Mouse (Mus musculus) midbrain, embryonic 10.5 days (tissue): ENCODE data around the gene Gm14124. TPM values are rescaled to one million over a fixed set of nuclear protein-coding genes. Genes with fewer than 3 reads are reported as not detected.

ENCODE experiments used
- DNase-seq: peaks from one replicate; pipeline ENCODE4 v3.0.0-alpha.2; 2017; ENCODE audit warnings: low spot score
- H3K27ac ChIP-seq: fragments of 300-500 bp; sonication (generic); replicated peaks from 2 replicates; pipeline ENCODE4 v1.5.1; 2016; ENCODE audit warnings: mild to moderate bottlenecking
- H3K27me3 ChIP-seq: fragments of 300-500 bp; sonication (generic); 2 replicates; pipeline ENCODE4 v1.6.1; 2016; ENCODE audit warnings: low read depth, mild to moderate bottlenecking; ENCODE audit not compliant: poor library complexity, severe bottlenecking
- H3K36me3 ChIP-seq: fragments of 300-500 bp; sonication (generic); 2 replicates; pipeline ENCODE4 v1.6.1; 2016; ENCODE audit warnings: mild to moderate bottlenecking, moderate library complexity
- H3K4me1 ChIP-seq: fragments of 300-500 bp; sonication (generic); 2 replicates; pipeline ENCODE4 v1.6.1; 2016
- H3K4me3 ChIP-seq: fragments of 300-500 bp; sonication (generic); 2 replicates; pipeline ENCODE4 v1.5.1; 2016; ENCODE audit warnings: mild to moderate bottlenecking, moderate library complexity
- H3K9me3 ChIP-seq: fragments of 300-500 bp; sonication (generic); replicated peaks from 2 replicates; pipeline ENCODE4 v1.6.1; 2016; ENCODE audit warnings: mild to moderate bottlenecking
- WGBS: fragments of 180-500 bp; shearing (Covaris S2); methylation state at CpG from one replicate; pipeline ENCODE4 v1.1.7; 2016; 5-methylcytosine and 5-hydroxymethylcytosine counted together
- polyA plus RNA-seq: library from polyadenylated mRNA; unstranded; fragments of >200 nt; fragmentation: Nextera tagmentation; extraction: Ambion mirVana; gene quantifications from 2 replicates; pipeline ENCODE4 v1.2.1, GENCODE M21; 2016

Gm14124 gene
- polyA plus RNA-seq, 1 experiment from 2014 or later, result not detected

- H3K27me3 ChIP-seq, result no peaks in the 10 kb centered on the region
- no peak overlapping the region for H3K27ac ChIP-seq
- DNase-seq, result no peak
- no peak overlapping the region for H3K4me3 ChIP-seq
- H3K9me3 ChIP-seq, result peaks cover 88% of the 10 kb centered on the region
- no peaks in the 10 kb centered on the region for H3K4me1 ChIP-seq
- 100% methylated on average over 1 of the region's 1 CpGs for WGBS
- H3K36me3 ChIP-seq, result peaks cover 75% of the 10 kb centered on the region
Measured at GRCm38 (mm10) chr2:150318973-150319372, 61.7 kb downstream of the Gm14124 start.

Other genes with a start within 250 kb of the Gm14124 start
- 6.2 and 8.6 TPM in 2 replicates for gene Zfp120, start 120.8 kb upstream of the Gm14124 start, polyA plus RNA-seq
- not detected in 2 replicates for gene Gm10770, start 77.8 kb upstream of the Gm14124 start, polyA plus RNA-seq
- gene Gm14139, start 75.8 kb upstream of the Gm14124 start, polyA plus RNA-seq, result 0.12 TPM in 1 of 2 replicates, not detected in the other
- 11.7 and 11.9 TPM in 2 replicates for gene Zfp937, start 39.4 kb upstream of the Gm14124 start, polyA plus RNA-seq
- 3.1 and 4.0 TPM in 2 replicates for gene Gm21994, start 1.9 kb upstream of the Gm14124 start, polyA plus RNA-seq
- 1.7 and 2.8 TPM in 2 replicates for gene Gm10130, start 66.2 kb downstream of the Gm14124 start, polyA plus RNA-seq
- 9.0 and 10.5 TPM in 2 replicates for gene 3300002I08Rik, start 105.2 kb downstream of the Gm14124 start, polyA plus RNA-seq
- gene Zfp442, start 194.0 kb downstream of the Gm14124 start, polyA plus RNA-seq, result 10.4 and 11.2 TPM in 2 replicates
- gene Zfp345, start 227.6 kb downstream of the Gm14124 start, polyA plus RNA-seq, result not detected in 2 replicates